Mouse (Mus musculus) myocyte (in vitro differentiated cells): ENCODE measurements around the gene Fcrl5. TPM values are rescaled to one million over a fixed set of nuclear protein-coding genes. Genes with fewer than 3 reads are reported as not detected.

Experiments
- H3K27me3 ChIP-seq: one replicate; pipeline ENCODE4 v1.6.1; 2011; ENCODE audit not compliant: control insufficient read depth, insufficient read depth, insufficient read length
- H3K36me3 ChIP-seq: one replicate; pipeline ENCODE4 v1.6.1; 2011; ENCODE audit not compliant: control insufficient read depth, insufficient read depth
- H3K4me2 ChIP-seq: one replicate; pipeline ENCODE4 v1.6.1; 2011; ENCODE audit warnings: low read depth, control low read depth
- H3K4me3 ChIP-seq: one replicate; pipeline ENCODE4 v1.5.1; 2011; ENCODE audit warnings: mild to moderate bottlenecking, control low read depth, moderate library complexity
- H3K79me2 ChIP-seq: one replicate; pipeline ENCODE4 v1.6.1; 2011; ENCODE audit not compliant: control insufficient read depth, insufficient read depth
- H3ac ChIP-seq: one replicate; pipeline ENCODE4 v1.6.1; 2011; ENCODE audit not compliant: control insufficient read depth, insufficient read length
- CEBPB ChIP-seq: IDR thresholded peaks from 2 replicates; pipeline ENCODE4 v1.6.1; 2011; ENCODE audit warnings: mild to moderate bottlenecking, moderate library complexity; ENCODE audit not compliant: poor library complexity, insufficient read depth, severe bottlenecking
- E2F4 ChIP-seq: IDR thresholded peaks from one replicate; pipeline ENCODE4 v1.6.1; 2011; ENCODE audit warnings: mild to moderate bottlenecking, control low read depth, moderate library complexity; ENCODE audit not compliant: insufficient read depth
- MAX ChIP-seq: IDR thresholded peaks from one replicate; pipeline ENCODE4 v1.6.1; 2011; ENCODE audit warnings: low read depth, mild to moderate bottlenecking, control low read depth
- MYOD1 ChIP-seq, 3 experiments: IDR thresholded peaks; one replicate each; pipeline ENCODE4 v1.6.1; 2011; ENCODE audit warnings: control low read depth in 2 of 3, low read depth in 2 of 3, mild to moderate bottlenecking in 2 of 3, moderate library complexity in 1 of 3; ENCODE audit not compliant: insufficient read length in 2 of 3, control insufficient read depth in 1 of 3
- MYOG ChIP-seq, 3 experiments: IDR thresholded peaks; one replicate each; pipeline ENCODE4 v1.6.1; 2011; ENCODE audit warnings: control low read depth in 2 of 3, low read depth in 2 of 3, mild to moderate bottlenecking in 2 of 3; ENCODE audit not compliant: insufficient read length in 2 of 3, control insufficient read depth in 1 of 3, insufficient read depth in 1 of 3
- POLR2A ChIP-seq: IDR thresholded peaks from one replicate; pipeline ENCODE4 v1.6.1; 2011; ENCODE audit warnings: low read depth, mild to moderate bottlenecking, control low read depth, moderate library complexity; ENCODE audit not compliant: insufficient read length
- POLR2AphosphoS2 ChIP-seq: IDR thresholded peaks from one replicate; pipeline ENCODE4 v1.6.1; 2011; ENCODE audit warnings: low read depth, control low read depth; ENCODE audit not compliant: insufficient read length
- REST ChIP-seq: IDR thresholded peaks from one replicate; pipeline ENCODE4 v1.6.1; 2011; ENCODE audit warnings: mild to moderate bottlenecking, control low read depth, moderate library complexity; ENCODE audit not compliant: insufficient read depth, insufficient read length
- SRF ChIP-seq: IDR thresholded peaks from one replicate; pipeline ENCODE4 v1.6.1; 2011; ENCODE audit warnings: low read depth; ENCODE audit not compliant: control insufficient read depth, insufficient read length
- TCF12 ChIP-seq: IDR thresholded peaks from one replicate; pipeline ENCODE4 v1.6.1; 2011; ENCODE audit warnings: mild to moderate bottlenecking, control low read depth; ENCODE audit not compliant: poor library complexity, insufficient read depth, severe bottlenecking
- TCF3 ChIP-seq: IDR thresholded peaks from one replicate; pipeline ENCODE4 v1.6.1; 2011; ENCODE audit warnings: low read depth, control low read depth; ENCODE audit not compliant: insufficient read length
- USF1 ChIP-seq: IDR thresholded peaks from one replicate; pipeline ENCODE4 v1.6.1; 2011; ENCODE audit warnings: low read depth, mild to moderate bottlenecking, control low read depth, moderate library complexity
- polyA plus RNA-seq: library from polyadenylated mRNA; unstranded; fragments of >200 nt; fragmentation: generic; extraction: Trizol; gene quantifications from one replicate; pipeline ENCODE4 v1.2.1, GENCODE M21; 2012; ENCODE audit warnings: missing spikeins

Fcrl5 gene
- polyA plus RNA-seq, 1 experiment: not detected

DNA sequence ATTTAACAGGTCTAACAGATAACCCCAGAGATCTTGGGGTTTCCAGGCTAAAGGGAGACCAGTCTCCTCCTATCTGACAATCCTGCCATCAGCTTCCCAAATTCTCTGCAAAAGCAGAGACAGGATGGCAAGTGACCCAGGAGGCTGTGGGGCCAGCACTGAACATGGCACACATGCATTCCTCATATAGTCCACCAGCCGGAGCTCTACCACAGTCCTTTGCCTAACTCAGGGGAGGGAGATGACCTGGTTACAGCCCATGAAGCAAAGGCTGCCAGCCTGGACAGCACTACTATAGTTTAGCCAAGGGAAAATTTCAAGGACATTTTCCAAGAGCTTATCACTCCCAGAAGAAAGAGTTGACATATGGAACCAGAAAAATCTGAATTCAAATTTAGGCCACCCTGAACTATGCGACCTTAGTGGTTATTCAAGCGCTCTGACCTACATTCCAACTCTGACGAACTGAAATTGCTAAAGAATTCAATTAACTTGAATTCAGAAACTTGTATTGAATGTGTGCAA lies 13.1 kb upstream of the Fcrl5 start:
- no peaks in the 10 kb centered on the region for H3K36me3 ChIP-seq
- H3K4me2 ChIP-seq: no peak overlapping the region
- H3K4me3 ChIP-seq: no peak overlapping the region
- H3K79me2 ChIP-seq: no peaks in the 10 kb centered on the region
- no peak for TF ChIP-seq POLR2A
- no peaks in the 10 kb centered on the region for H3K27me3 ChIP-seq
- no peak overlapping the region for H3ac ChIP-seq

DNA sequence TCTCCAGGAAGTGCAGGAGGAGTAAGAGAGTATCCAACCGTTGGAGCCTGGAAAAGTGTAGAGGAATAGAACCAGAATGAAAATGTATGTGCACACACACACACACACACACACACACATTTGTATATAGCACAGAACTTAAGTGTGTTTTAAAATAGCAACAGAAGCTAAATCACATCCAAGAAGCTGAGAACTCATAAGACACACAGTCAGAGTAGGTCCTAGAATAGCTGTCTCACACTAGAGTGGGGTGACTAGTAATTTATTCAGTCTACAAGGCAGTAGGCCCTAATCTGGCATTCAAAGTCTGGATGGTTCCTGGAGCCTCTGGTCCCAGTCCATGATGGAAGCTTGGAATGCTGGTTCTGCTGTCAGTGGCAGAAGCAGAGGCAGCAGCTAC lies 5.0 kb downstream of the Fcrl5 start:
- no peak overlapping the region for H3ac ChIP-seq
- no peak for TF ChIP-seq TCF3
- no peak for TF ChIP-seq CEBPB
- TF ChIP-seq MYOD1 (IDR thresholded peaks at IDR 0.05; ENCODE audit: control insufficient read depth in 1 of 3, insufficient read length in 2 of 3, low read depth in 2 of 3): no peak
- TF ChIP-seq POLR2A: no peak
- TF ChIP-seq USF1: no peak
- no peak for TF ChIP-seq MYOG (IDR thresholded peaks at IDR 0.05; ENCODE audit: control insufficient read depth in 1 of 3, insufficient read depth in 1 of 3, insufficient read length in 2 of 3, low read depth in 2 of 3)
- no peak for TF ChIP-seq POLR2AphosphoS2
- no peak for TF ChIP-seq E2F4
- TF ChIP-seq REST: no peak
- TF ChIP-seq TCF12: no peak
- TF ChIP-seq MAX: no peak
- no peak for TF ChIP-seq SRF
- peaks cover 3% of the 10 kb centered on the region for H3K27me3 ChIP-seq
- no peaks in the 10 kb centered on the region for H3K36me3 ChIP-seq
- no peaks in the 10 kb centered on the region for H3K79me2 ChIP-seq
- no peak overlapping the region for H3K4me3 ChIP-seq
- no peak overlapping the region for H3K4me2 ChIP-seq

DNA sequence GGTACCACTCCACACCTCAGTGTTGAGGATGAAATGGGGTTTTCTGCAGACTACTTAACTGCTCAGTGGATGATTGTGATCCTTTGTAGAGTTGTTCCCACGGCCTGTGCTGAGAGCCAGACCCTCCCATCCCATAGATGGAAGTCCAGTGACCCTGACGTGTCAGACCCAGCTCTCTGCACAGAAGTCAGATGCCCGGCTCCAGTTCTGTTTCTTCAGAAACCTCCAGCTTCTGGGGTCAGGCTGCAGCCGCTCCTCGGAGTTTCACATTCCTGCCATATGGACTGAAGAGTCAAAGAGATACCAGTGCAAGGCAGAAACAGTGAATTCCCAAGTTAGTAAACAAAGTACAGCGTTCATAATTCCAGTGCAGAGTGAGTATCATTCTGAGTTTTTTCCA lies 8.4 kb downstream of the Fcrl5 start:
- no peaks in the 10 kb centered on the region for H3K27me3 ChIP-seq
- no peak overlapping the region for H3K4me2 ChIP-seq
- H3ac ChIP-seq: no peak overlapping the region
- H3K4me3 ChIP-seq: no peak overlapping the region
- H3K79me2 ChIP-seq: no peaks in the 10 kb centered on the region
- TF ChIP-seq MAX: no peak
- H3K36me3 ChIP-seq: no peaks in the 10 kb centered on the region

DNA sequence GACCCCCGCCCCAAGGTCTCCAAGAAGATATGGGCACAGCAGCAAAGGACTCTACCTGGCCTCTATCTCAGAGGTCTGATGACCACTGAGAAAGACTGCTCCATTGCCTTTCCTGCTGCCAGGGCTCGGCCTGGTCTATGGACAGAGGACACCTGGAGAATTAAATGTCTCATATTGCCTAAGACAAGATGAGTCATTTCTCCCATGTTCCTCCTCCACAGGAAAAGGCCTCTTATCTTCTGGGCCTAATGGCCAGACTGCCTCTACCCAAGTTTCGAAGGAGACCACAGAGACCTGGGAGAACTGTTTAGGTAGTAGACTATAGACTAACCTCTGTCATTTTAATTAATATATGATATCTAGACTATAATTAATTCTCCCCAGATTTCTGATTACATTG lies 29.9 kb downstream of the Fcrl5 start:
- Histone ChIP-seq H3K79me2 (no peaks in the 10 kb centered on the region), H3ac (no peak overlapping the region)
- no peak for TF ChIP-seq POLR2A
- TF ChIP-seq MAX: no peak
- no peak for TF ChIP-seq POLR2AphosphoS2
- no peak for TF ChIP-seq SRF
- no peak for TF ChIP-seq REST
- no peak for TF ChIP-seq MYOD1 (IDR thresholded peaks at IDR 0.05; ENCODE audit: control insufficient read depth in 1 of 3, insufficient read length in 2 of 3, low read depth in 2 of 3)
- TF ChIP-seq USF1: no peak
- no peak for TF ChIP-seq MYOG (IDR thresholded peaks at IDR 0.05; ENCODE audit: control insufficient read depth in 1 of 3, insufficient read depth in 1 of 3, insufficient read length in 2 of 3, low read depth in 2 of 3)
- TF ChIP-seq TCF12: no peak
- no peak for TF ChIP-seq E2F4

DNA sequence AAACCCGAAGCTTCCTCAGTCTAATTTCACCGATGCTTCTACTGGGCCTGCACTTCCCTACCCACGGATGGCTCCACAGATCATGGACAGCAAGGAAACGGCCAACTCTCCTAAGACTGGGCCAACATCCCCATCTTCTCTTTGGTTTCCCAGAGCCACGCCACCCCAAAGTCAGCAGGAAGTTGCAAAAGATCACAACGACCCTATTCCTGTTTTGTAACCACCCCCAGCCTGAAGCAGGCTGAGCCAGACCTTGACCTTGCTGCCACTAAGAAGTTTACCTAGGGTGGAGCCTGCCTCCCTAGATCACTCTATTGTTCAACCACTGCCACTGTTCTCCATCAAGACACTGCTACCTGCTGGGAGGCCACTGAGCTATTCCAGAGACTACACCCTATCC lies 31.4 kb downstream of the Fcrl5 start:
- Histone ChIP-seq H3K27me3 (no peaks in the 10 kb centered on the region), H3K79me2 (no peaks in the 10 kb centered on the region), H3K36me3 (no peaks in the 10 kb centered on the region), H3K4me3 (no peak overlapping the region), H3ac (no peak overlapping the region), H3K4me2 (no peak overlapping the region)
- no peak for TF ChIP-seq POLR2AphosphoS2
- no peak for TF ChIP-seq CEBPB
- no peak for TF ChIP-seq TCF3
- no peak for TF ChIP-seq TCF12
- TF ChIP-seq MYOD1 (IDR thresholded peaks at IDR 0.05; ENCODE audit: control insufficient read depth in 1 of 3, insufficient read length in 2 of 3, low read depth in 2 of 3): no peak
- no peak for TF ChIP-seq E2F4
- TF ChIP-seq POLR2A: no peak
- TF ChIP-seq SRF: no peak
- no peak for TF ChIP-seq REST
- no peak for TF ChIP-seq MAX
- TF ChIP-seq USF1: no peak
- no peak for TF ChIP-seq MYOG (IDR thresholded peaks at IDR 0.05; ENCODE audit: control insufficient read depth in 1 of 3, insufficient read depth in 1 of 3, insufficient read length in 2 of 3, low read depth in 2 of 3)

More for the DNA sequence above, 29.9 kb downstream of the Fcrl5 start:
- Histone ChIP-seq H3K36me3 (no peaks in the 10 kb centered on the region), H3K27me3 (no peaks in the 10 kb centered on the region), H3K4me2 (no peak overlapping the region), H3K4me3 (no peak overlapping the region)
